Mouse (Mus musculus) bone marrow, adult 2 months (tissue): ENCODE data around the gene Vamp9. TPM values are rescaled to one million over a fixed set of nuclear protein-coding genes. Genes with fewer than 3 reads are reported as not detected.
A peak's percentile ranks its signal among the peaks of the same experiment; 100 is the strongest.

ENCODE experiments used
- H3K27ac ChIP-seq: fragments of 200-500 bp; 2 replicates; pipeline ENCODE4 v1.5.1; 2012; ENCODE audit warnings: low read depth, mild to moderate bottlenecking, control low read depth, inconsistent platforms, low read length; ENCODE audit not compliant: control insufficient read depth, poor library complexity, insufficient read depth
- H3K4me1 ChIP-seq: fragments of 200-500 bp; 2 replicates; pipeline ENCODE4 v1.6.1; 2011; ENCODE audit warnings: low read length; ENCODE audit not compliant: control insufficient read depth, insufficient read depth
- H3K4me3 ChIP-seq: fragments of 200-500 bp; replicated peaks from 2 replicates; pipeline ENCODE3; 2011; ENCODE audit warnings: mild to moderate bottlenecking, low read depth, low read length, control low read depth; ENCODE audit not compliant: control insufficient read depth
- CTCF ChIP-seq: fragments of 200-500 bp; IDR thresholded peaks from 2 replicates; pipeline ENCODE4 v1.5.1; 2011; ENCODE audit warnings: low read length, control low read depth; ENCODE audit not compliant: control insufficient read depth, insufficient read depth
- POLR2A ChIP-seq: fragments of 200-500 bp; IDR thresholded peaks from 2 replicates; pipeline ENCODE4 v1.6.1; 2011; ENCODE audit warnings: low read depth, mild to moderate bottlenecking, control low read depth, low read length, borderline replicate concordance; ENCODE audit not compliant: control insufficient read depth
- WGBS: fragments of 180-500 bp; shearing (Covaris S2); methylation state at CpG from one replicate; pipeline ENCODE4 v1.1.7; 2018; 5-methylcytosine and 5-hydroxymethylcytosine counted together
- polyA plus RNA-seq: library from polyadenylated mRNA; stranded (reverse); fragments of >200 nt; gene quantifications from 2 replicates; pipeline ENCODE4 v1.2.4, GENCODE M21; 2011; ENCODE audit warnings: low replicate concordance; ENCODE audit not compliant: missing spikeins, insufficient read depth, insufficient read length

The Vamp9 gene
- polyA plus RNA-seq, 1 experiment: not detected

DNA sequence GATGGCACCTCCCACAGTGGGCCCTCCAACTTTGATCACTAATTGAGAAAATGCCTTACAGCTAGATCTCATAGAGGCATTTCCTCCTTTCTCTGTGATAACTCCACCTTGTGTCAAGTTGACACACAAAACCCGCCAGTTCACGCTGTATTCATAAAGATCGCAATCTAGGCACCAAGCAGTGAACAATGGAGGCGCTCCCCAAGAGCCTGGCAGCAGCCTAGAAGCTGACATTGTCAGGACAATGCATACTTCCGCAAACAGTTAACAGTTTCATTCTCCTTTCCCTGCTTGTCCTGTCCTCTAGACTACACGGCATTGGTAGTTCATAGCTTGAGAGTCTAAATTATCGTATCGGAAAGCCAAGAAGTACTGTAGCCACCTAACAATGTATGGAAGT, 16.0 kb downstream of the Vamp9 start:
- TF ChIP-seq CTCF (no peak), POLR2A (no peak)

DNA sequence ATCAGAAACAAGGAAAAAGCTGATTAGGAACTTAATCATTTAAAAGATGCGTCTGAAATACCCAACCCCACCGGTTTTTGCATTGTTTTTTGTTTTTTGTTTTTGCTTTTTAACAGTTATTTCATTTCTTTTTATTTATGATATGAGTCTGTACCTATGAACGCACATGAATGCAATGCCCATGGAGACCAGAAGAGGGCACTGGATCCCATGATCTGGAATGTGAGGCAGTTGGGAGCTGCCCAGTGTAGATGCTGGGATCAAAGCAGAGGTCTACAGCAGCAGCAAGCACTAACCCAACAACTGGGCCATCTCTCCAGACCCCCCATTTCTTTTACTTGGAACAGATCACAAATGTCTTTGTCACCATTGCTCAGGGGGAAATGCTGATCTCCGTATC, 21.9 kb downstream of the Vamp9 start:
- TF ChIP-seq CTCF (peak; percentile 70), POLR2A (no peak)
- no peak overlapping the region for H3K27ac ChIP-seq
- H3K4me3 ChIP-seq: no peak overlapping the region
- H3K4me1 ChIP-seq: no peaks in the 10 kb centered on the region
- 53% methylated on average over 4 of the region's 4 CpGs for WGBS

More for the DNA sequence above, 16.0 kb downstream of the Vamp9 start:
- 78% methylated on average over 8 of the region's 8 CpGs for WGBS
- H3K4me3 ChIP-seq: no peak overlapping the region
- H3K27ac ChIP-seq: no peak overlapping the region
- H3K4me1 ChIP-seq: no peaks in the 10 kb centered on the region; the same call in 1 of the 2 replicates

DNA sequence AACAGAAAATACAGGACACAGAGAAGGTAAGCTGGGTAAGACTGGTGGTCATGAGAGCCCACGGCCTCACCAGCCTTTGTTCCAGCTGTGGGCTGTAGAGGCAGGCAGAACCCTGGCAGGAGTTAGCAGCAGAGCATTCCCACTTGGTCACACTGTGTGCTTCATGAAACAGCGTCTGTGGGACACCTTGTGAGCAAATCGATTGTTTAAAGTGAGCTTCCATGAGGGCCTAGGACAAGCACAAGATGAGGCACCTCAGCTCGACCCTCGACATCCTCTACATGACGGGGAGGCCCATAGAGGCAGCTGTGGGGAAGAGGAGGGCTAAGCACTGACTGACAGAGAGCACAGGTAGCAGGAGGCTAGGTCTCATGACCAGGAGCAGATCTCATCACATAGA, 25.9 kb downstream of the Vamp9 start:
- Histone ChIP-seq H3K4me3 (no peak overlapping the region), H3K4me1 (no peaks in the 10 kb centered on the region), H3K27ac (no peak overlapping the region)
- TF ChIP-seq CTCF (no peak), POLR2A (no peak)
- WGBS: 76% methylated on average over 6 of the region's 6 CpGs

DNA sequence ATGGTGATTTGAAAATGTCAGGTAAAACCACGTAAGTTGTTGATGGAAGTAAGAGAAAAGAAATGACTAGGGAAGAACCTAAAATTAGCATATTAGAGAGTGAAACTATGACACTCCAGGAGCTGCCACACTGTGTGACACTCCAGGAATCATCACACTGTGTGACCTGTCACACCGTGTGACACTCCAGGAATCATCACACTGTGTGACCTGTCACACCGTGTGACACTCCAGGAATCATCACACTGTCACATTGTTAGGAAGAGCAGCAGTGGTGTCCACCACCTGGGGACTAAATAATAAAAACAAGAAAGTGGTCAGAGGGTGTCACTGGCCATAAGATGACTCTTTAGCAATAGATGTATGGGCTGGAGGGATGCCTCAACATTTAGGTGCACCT, 33.4 kb downstream of the Vamp9 start:
- TF ChIP-seq POLR2A (no peak), CTCF (no peak)
- Histone ChIP-seq H3K4me3 (no peak overlapping the region), H3K4me1 (no peaks in the 10 kb centered on the region), H3K27ac (no peak overlapping the region)
- WGBS: 78% methylated on average over 3 of the region's 3 CpGs

DNA sequence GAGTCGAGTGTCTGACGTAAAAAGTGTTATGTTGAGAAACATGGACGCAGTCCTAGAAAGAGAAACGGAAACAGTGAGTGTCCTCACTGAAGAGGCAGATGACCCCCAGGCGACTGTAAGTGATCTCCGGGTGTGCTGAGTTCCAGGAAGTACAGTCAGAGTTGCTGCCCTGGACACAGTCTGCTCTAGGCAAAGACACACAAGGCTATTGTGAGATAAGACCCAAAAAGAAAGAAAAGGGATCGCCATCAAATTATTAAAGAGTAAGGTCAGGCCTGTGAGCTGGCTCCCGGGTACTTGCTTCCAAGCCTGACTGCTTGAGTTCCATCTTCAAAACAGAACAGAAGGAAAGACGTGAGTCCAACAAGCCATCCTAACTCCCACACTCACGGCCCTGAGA, 35.2 kb downstream of the Vamp9 start:
- Histone ChIP-seq H3K27ac (no peak overlapping the region), H3K4me1 (no peaks in the 10 kb centered on the region), H3K4me3 (no peak overlapping the region)
- no peak for TF ChIP-seq CTCF
- TF ChIP-seq POLR2A: no peak
- 81% methylated on average over 10 of the region's 10 CpGs for WGBS

DNA sequence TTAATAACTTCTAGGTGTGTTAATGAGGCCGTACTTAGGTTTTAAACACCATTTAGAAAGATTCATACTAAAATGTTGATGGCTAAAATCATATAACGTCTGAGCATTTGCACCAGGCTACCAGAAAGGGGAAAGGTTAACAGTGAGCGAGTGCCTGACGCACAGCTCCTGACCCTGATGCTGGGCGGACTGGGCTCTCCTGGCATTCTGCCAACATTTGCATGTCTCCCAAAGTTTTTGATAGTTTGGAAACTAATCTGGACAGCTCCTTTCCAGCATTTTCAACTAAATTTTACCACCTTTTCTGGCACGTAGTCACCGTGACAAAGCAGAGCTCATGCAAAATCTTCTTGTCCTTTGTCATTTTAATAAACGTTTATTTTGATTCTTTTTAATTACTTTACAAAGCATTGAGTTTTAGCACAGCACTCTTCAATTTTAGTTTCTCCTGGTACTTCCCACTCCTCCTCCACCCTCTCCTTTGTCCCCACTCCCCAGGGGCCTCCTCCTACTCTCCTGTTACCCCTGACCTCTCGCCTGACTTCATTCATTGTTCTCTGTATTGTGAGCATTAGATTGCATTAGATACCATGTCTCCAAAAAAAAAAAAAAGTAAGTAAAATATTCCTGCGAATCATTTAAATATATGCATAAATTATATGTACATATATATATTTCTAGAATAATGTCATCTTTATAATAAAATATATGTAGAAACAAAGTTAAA, 35.9 kb downstream of the Vamp9 start:
- Histone ChIP-seq H3K27ac (no peak overlapping the region), H3K4me1 (no peaks in the 10 kb centered on the region), H3K4me3 (no peak overlapping the region)
- WGBS: 83% methylated on average over 10 of the region's 10 CpGs
- TF ChIP-seq POLR2A: no peak

DNA sequence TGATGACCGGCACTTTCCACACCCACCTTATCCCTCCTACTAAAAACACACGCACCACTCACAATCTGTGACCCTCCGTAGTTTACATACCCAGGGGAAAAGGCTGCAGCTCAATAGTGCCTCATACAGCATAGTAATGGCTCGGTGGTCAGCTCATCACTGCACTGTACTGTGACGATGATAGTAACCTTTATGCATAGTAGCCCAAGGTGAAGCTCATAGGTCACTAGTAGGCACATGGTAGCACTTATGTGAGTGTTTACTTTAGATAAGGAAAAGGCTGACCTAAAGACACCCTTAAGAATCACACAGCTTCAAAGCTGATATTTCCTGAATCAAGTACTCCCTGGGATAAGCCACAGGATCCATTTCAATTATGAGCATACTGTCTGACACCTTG, 46.5 kb downstream of the Vamp9 start:
- no peak overlapping the region for H3K27ac ChIP-seq
- H3K4me1 ChIP-seq: no peaks in the 10 kb centered on the region
- TF ChIP-seq CTCF (no peak), POLR2A (no peak)
- 85% methylated on average over 5 of the region's 5 CpGs for WGBS
- no peak overlapping the region for H3K4me3 ChIP-seq

DNA sequence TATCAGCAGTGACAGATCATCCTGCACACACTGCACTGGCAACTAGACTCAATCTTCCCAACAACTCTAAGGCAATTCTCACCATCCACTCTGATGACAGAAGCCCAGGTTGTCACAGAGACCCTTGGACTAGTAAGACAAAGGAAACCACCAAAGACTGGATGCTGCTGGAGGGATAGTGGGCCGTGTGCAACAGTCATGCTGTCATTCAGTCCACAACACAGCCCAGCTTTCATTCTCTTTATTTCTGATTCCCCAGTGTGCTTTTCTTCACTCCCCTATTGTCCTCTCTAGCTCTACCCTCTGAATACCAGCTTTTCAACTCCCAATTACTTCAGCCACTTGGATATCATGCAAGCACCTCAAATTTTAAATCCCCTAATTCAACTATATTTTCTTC, 47.8 kb downstream of the Vamp9 start:
- H3K4me3 ChIP-seq: no peak overlapping the region
- H3K4me1 ChIP-seq: no peaks in the 10 kb centered on the region
- TF ChIP-seq CTCF: no peak
- no peak for TF ChIP-seq POLR2A
- 55% methylated on average over 1 of the region's 1 CpGs for WGBS
- H3K27ac ChIP-seq: no peak overlapping the region

DNA sequence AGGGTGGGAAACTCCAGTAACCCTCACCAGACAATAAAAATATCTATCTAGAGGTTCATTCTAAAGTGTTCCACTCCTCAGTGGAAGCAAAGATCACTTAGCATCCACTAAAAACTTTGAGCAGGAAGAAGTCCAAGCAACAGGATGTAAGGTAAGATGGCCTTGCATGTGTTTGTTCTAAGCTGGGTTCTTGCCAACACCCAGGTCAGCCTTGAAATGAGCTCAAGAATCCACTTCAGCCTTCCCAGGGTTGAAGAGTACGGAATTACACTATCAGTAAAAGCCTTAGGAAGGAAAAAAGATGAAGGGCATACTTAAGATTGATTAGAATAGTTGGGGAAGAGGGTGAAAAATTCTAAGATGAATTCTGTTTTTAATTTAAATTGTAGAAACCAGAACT, 52.6 kb downstream of the Vamp9 start:
- no peak overlapping the region for H3K27ac ChIP-seq
- H3K4me3 ChIP-seq: no peak overlapping the region
- TF ChIP-seq POLR2A (no peak), CTCF (no peak)
- no peaks in the 10 kb centered on the region for H3K4me1 ChIP-seq
- WGBS: 90% methylated on average over 1 of the region's 1 CpGs
